Mouse (Mus musculus) liver, adult 2 months (tissue): Measurements from ENCODE around the gene Esrra.

Experiments used
- CTCF ChIP-seq: fragments of 200-500 bp; IDR thresholded peaks from 2 replicates; pipeline ENCODE4 v1.5.1; 2011; ENCODE audit warnings: low read depth, low read length, control low read depth
- POLR2A ChIP-seq: fragments of 200-500 bp; IDR thresholded peaks from 2 replicates; pipeline ENCODE4 v1.6.1; 2011; ENCODE audit warnings: low read length, control low read depth; ENCODE audit not compliant: insufficient read depth; ENCODE audit errors: extremely low read depth

DNA sequence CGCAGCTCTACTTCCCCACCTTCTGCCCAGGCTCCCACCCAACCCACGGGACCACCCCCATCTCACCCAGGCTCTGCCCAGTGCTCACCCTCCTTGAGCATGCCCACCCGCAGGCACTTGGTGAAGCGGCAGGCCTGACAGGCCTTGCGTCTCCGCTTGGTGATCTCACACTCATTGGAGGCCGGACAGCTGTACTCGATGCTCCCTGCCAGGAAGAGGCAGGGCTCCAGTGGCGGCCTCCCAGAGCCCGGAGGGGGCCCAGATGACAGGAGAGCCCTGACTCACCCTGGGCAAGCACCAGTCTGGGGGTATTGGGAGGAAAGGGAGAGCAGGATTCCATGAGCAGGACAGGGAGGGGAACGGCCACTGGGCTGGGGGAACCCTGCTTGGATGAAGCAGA, 7.6 kb downstream of the Esrra start:
- TF ChIP-seq POLR2A (no peak), CTCF (no peak)
